Mouse (Mus musculus) thymus, postnatal 36 days (tissue): ENCODE measurements around the gene Obsl1.
A peak's percentile ranks its signal among the peaks of the same experiment; 100 is the strongest.

ENCODE experiments used
- DNase-seq, 2 experiments: peaks; one replicate each; pipeline ENCODE4 v3.0.0; 2022; ENCODE audit warnings: mixed read lengths in 2 of 2

The Obsl1 gene

GRCm38 (mm10) chr1:75517984-75518383 is 11.7 kb upstream of the Obsl1 start:
- no peak for DNase-seq

GRCm38 (mm10) chr1:75516703-75517380 is 10.6 kb upstream of the Obsl1 start:
- no peak for DNase-seq

GRCm38 (mm10) chr1:75512550-75512949 is 6.3 kb upstream of the Obsl1 start:
- no peak for DNase-seq

GRCm38 (mm10) chr1:75511437-75512210 is 5.4 kb upstream of the Obsl1 start:
- DNase-seq: no peak

DNA sequence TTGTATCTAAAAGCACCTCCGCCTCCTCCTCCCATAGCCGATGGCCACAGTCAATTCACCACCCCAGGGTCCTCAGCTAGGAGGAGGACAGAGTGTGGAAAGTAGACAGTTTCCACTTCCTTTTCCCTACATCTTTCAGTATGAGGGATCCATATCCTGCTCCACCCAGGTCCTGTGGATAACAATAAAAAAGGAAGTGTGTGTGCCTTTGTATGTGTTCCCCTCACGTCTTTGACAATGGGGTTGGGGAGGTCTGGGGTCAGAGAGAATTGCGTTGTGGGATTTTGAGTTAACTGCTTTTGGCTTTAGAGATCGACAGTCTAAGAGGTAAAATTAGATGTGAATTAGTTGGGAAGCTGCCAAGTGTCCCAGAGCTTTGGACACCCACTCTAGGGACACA is 3.9 kb upstream of the Obsl1 start:
- no peak for DNase-seq

GRCm38 (mm10) chr1:75509586-75509985 is 3.3 kb upstream of the Obsl1 start:
- DNase-seq: no peak

GRCm38 (mm10) chr1:75507006-75507405 is 754 bp upstream of the Obsl1 start, which contains the start of gene Inha:
Gene Inha, plus strand, starts transcription at chr1:75507077.
- DNase-seq: no peak

DNA sequence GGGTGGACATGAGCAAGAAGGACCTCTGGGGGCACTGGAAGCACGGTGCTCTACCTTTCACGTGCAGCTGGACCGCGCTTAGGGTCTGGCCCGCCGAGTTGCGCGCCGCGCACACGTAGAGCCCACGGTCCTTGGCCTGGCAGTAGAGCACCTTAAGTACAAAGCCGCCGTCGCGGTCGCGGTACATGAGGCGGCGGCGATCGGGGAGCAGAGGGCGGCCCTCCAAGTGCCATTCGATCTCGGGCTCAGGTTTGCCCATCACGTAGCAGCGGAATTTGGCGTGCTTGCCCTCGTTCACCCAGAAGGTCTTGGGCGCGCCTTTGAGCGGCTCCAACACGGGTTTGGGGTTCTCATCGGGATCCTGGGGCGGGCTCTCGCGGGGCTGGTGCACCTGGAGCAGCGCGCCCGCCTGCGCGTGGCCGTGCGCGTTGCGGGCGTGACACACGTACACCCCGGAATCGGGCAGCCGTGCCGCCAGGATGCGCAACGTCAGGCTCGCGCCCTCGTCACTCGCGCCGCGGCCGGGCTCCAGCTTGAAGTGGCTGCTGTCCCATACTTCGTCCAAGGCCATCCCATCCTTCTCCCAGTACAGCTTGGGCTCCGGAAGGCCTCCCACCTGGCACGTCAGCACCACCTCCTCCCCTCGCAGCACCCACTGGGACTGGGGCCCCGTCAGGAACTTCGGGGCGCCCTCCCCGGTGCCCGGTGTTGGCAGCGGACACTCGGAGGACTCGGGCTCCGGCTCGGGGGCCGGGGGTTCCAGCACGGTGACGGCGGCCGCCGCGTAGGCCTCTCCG is 895 bp downstream of the Obsl1 start:
- DNase-seq: peak; percentile 48 to 66

- DNase-seq: no peak
Measured at GRCm38 (mm10) chr1:75504256-75505045, 1.8 kb downstream of the Obsl1 start.

DNA sequence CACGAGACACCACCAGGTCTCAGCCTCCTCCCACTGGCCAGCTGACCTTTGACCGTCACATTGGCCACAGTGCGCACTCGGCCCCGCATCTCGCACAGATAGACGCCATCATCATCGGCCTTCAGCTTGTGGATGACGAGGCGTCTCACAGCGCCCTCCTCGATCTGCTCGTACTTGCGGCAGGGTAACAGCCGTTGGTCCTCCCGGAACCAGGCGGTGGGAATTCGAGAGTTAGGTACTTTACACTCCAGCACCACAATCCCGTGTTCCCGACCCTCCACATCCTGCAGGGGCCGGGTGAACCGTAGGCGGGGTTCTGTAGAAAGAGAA is 2.6 kb downstream of the Obsl1 start:
- no peak for DNase-seq

GRCm38 (mm10) chr1:75502945-75503650 is 3.2 kb downstream of the Obsl1 start:
- no peak for DNase-seq

DNA sequence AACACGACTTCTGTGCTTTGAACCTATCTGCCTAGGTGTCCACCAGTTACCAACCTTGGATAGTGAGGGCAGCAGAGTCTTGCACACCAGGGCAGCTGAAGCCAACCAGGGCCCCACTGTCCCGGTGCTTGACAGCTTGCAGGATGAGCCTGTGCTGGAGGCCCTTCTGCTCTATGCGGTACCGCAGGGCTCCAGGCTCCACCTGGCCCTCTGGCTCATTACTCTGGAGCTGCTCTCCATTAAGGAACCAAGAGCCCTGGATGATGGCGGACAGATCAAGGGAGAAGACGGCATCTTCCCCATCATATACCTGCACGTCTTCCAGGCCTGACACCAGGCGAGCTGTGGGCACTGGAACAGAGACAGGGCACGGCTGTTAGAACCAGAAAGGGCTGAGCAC is 4.3 kb downstream of the Obsl1 start:
- DNase-seq: no peak

- no peak for DNase-seq
Measured at GRCm38 (mm10) chr1:75499441-75499840, 6.8 kb downstream of the Obsl1 start.

- DNase-seq: no peak
Measured at GRCm38 (mm10) chr1:75498897-75499296, 7.4 kb downstream of the Obsl1 start.

DNA sequence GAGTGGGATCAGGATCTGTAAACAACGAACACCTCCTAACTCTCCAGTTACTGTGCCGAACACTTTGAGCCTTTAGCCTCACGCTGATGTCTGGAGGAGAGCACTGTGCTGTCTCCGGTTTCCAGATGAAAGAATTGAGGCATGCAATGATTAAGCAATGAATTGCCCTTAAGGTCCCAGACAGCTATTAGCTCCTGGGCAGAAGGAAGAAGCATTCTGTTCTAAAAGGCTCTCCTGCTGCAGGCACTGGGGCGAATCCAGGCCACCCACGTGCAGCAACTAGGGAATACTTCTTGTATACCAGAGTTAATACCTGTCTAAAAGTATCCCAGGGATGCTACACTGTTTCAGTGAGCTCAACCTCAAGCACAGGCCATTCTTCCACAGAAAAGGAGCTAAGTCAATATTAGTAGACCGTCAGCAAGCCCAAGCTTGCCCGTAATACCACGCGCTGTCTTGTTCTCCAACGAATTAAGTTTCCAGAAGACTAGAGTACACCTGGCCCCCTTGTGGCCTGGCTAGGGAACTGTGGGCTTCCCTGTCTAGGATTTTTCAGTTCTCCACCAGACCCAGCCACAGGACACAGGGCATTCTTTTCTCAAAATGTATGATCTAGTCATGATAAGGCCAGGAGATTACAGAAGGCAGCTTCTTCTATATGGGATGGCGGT is 11.2 kb downstream of the Obsl1 start:
- no peak for DNase-seq

DNA sequence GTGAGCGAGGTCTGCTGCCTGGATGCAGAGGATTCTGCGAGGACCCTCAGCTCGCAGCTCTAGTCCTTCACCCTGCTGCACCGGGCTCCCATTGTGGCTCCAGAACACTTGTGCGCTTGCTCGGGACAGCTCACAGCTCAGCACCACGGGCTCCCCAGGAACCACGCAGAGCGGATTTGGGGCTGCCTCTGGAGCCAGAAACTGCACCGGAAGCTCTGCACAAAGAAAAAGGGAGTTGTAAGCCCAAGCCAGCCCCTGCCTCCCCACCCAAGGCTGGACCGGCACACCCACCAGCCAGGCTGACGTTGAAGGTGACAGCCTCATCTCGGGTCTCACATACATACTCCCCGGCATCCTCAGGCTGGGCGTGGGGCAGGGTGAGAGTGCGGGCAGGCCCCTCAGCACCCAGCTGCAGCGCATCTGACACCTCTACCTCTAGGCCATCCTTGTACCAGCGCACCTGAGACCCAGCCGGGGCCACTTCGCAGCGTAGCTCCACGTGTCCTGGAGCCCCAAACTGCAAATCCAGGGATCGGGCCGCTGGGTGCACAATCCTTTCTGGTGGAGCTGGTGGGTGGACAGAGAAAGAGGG is 13.6 kb downstream of the Obsl1 start:
- no peak for DNase-seq

GRCm38 (mm10) chr1:75490785-75491551 is 15.3 kb downstream of the Obsl1 start:
- DNase-seq: no peak

GRCm38 (mm10) chr1:75487405-75488161 is 18.7 kb downstream of the Obsl1 start:
- peak; percentile 70 to 74 for DNase-seq

DNA sequence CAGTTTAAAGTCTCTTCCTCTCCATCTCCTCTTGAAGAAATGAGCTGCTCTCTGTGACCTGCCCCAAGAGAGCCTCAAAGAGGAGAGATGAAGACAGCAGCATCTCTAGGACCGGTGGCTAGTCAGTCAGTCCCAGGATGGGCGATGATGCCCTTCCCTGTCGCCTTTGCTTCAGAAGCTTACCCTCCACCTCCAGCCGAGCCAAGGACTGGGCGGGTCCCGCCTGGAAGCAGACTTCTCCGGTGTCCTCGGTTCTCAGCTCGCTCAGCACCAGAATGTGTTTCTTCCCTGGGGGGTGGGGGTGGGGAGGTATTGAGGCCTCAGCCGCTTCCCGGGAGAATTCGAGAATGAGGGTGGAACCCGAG is 19.2 kb downstream of the Obsl1 start:
- no peak for DNase-seq

GRCm38 (mm10) chr1:75486561-75486960 is 19.7 kb downstream of the Obsl1 start:
- no peak for DNase-seq
